Mouse (Mus musculus) spleen, postnatal 4 days (tissue): ENCODE measurements around the gene Dennd2a.

Source experiments
- DNase-seq, 2 experiments: peaks; one replicate each; pipeline ENCODE4 v3.0.0; 2022; ENCODE audit warnings: low spot score in 2 of 2

Gene Dennd2a

GRCm38 (mm10) chr6:39557723-39558261 lies at the start of gene Dennd2a:
Gene Dennd2a (minus strand): TSS chr6:39557867.
- peak in 1 of 2 experiments; percentile 66 for DNase-seq

DNA sequence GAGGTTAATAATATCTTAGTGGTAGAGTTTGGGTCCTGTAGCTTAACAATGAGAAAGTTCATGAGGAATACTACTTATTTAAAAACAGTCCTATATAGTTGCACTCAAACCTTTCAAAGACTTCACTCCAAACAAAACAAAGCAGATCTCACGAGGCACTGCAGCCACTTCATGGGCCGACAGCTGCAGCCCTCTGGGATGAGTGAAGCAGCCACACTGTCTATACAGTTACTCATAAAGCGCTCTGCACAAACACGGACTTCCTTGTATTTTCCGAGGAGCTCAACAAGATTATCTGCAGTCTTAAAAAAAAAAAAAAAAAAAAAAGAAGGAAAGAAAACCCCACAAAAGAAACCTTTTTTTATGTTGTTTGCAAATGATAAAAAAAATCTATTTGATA lies 49.7 kb upstream of the Dennd2a start:
- no peak for DNase-seq

DNA sequence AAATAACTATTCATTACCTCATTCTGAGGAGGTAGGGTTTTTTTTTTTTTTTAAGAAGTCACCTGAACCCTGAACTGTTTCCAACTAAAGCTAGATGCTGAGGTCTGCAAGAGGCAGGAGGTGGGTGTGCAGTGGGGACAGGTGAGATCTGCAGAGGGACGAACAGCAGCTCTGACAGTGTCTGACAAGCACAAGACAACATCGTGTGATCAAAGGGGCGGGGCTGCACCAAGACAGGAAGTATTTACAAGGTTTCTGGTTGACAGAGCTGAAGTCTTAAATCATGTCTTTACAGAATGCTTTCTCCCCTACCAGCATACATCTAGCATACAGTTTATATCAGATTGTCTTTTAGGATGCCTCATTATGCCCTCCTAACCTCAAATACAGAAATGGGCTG lies 49.2 kb upstream of the Dennd2a start:
- no peak for DNase-seq

- no peak for DNase-seq
Measured at GRCm38 (mm10) chr6:39606056-39606455, 48.4 kb upstream of the Dennd2a start.

DNA sequence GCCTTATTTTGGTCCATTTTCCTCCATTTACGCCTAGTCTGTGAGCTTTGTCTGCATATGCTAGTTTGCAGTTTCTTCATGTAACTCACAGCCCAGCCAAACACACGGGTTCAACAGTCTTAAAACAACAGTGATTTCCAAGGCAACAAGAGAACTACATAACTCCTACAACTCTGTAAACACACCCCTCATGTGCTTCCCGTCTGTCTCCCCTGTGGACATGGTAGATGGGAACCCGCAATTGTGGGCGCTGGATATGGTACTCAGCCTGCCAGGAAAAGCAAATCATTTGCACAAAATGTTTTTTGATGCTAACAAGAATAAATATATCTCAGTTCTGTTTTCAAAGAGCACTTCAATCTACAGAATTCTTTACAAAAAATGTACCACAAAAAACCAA lies 46.9 kb upstream of the Dennd2a start:
- DNase-seq: no peak

GRCm38 (mm10) chr6:39601828-39602227 lies 44.2 kb upstream of the Dennd2a start:
- no peak for DNase-seq

DNA sequence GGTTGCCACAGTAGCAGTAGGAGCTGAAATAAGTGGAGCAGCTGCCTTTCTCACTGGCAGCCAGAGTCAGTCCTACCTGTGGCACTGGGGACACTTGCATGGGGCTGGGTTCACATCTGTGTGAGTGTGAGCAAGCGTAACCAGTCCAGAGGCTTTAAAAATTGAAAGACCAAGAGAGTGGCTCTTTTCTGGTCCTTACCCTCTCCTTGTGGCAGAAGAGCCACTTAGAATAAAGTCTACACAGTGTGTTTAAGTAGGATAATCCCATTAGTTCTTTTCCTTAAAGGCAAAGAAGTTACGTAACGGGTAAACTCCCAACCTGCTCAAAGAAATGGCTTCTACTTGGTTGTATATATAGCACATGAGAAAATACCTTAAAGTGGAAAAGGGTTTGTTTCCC lies 43.2 kb upstream of the Dennd2a start:
- no peak for DNase-seq

GRCm38 (mm10) chr6:39592401-39593214 lies 34.9 kb upstream of the Dennd2a start, which contains the start of gene Ndufb2:
Gene Ndufb2 (plus strand): TSS chr6:39592574.
- peak; percentile 89 to 95 for DNase-seq

DNA sequence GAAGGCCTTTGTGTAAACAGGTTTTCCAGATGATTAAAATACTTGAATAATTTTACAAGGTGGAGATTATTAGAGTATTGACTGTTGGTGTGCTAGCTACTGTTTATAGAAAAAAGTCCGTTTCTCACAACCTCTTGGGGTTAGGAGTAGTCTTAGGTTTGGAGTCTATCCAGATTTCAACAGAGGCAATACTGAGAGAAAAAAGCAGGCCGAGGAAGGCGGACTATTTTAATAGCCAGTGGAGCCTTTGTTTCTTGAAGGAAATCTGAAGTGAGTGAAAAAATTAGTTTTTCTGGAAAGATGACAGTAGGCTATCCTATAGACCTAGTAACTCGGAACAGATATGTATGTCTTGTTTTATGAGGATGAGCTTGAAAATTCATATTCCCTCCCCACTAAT lies 33.8 kb upstream of the Dennd2a start:
- DNase-seq: no peak

DNA sequence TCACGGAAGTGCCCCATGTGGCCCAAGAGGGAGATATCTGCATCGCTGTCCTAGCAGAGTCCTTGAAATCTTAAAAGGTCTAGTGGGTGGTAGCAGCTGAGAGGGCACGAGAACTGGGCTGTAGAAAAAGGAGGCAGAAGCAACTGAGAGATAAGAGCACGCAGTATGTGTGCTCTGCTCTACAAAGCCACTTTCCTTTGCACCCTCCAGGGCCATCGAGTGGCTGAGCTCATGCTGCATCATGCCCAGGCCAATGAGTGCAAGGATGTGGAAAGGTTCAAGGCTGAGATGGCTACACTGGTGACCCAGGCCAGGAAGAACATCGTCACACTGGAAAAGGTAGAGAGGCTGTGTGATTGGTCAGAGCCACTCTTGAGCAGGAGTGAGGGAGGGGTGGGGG lies 27.9 kb upstream of the Dennd2a start, which contains the start of gene Gm42420:
TSS of gene Gm42420 (plus strand) at position 237 of the 400 bp plus-strand sequence.
- DNase-seq: no peak

DNA sequence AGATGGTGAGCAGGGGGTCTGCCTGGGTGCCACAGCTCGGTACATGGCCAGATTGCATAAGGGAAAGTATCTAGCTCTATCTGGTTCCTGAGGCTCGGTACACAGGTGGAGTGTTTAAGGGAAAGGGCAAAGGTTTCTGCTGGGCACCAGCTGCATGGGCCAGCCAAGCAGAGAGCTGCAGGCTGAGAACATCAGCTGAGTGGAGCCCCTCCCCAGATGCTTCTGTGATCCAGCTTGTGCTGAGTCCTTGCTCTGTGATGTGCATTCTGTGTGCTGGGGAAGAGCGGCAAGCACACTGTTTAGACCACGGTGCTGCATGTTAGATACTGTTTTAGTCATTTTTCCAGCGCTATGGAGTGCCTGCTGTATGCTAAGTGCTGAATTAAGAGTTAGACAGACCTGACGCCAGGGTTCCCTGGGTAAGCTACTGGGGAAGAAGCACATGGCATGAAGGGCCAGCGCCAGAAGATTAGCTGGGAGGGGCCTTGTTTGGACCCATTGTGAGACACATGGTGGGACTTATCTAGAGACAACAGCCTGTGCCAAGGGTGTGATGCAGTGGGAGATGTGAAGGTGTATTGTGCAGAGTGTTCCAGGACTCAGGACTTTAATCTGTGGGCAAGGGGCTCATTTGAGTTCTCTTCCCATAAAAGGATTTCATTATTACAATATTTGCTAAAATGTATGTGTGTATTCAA lies 23.6 kb upstream of the Dennd2a start:
- DNase-seq: peak in 1 of 2 experiments; percentile 26

- no peak for DNase-seq
Measured at GRCm38 (mm10) chr6:39580558-39580957, 22.9 kb upstream of the Dennd2a start.

GRCm38 (mm10) chr6:39579552-39579951 lies 21.9 kb upstream of the Dennd2a start:
- DNase-seq: no peak

- DNase-seq: no peak
Measured at GRCm38 (mm10) chr6:39574951-39575350, 17.3 kb upstream of the Dennd2a start.

DNA sequence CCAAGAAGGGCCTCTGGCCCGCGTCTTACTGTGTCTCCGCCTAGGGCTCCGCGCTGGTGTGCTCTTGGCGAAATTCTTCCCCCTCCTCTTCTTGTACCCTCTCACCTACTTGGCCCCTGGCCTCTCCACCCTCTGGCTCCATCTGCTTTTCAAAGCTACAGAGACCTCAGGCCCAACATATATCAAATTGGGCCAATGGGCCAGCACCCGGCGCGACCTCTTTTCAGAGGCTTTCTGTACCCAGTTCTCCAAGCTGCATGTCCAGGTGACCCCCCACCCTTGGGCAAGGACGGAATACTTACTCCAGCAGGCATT lies 16.8 kb upstream of the Dennd2a start:
- DNase-seq: no peak

- peak; percentile 75 to 86 for DNase-seq
Measured at GRCm38 (mm10) chr6:39573791-39574554, 16.3 kb upstream of the Dennd2a start, which contains the start of gene Adck2. Gene Adck2 (plus strand): TSS chr6:39573873.

DNA sequence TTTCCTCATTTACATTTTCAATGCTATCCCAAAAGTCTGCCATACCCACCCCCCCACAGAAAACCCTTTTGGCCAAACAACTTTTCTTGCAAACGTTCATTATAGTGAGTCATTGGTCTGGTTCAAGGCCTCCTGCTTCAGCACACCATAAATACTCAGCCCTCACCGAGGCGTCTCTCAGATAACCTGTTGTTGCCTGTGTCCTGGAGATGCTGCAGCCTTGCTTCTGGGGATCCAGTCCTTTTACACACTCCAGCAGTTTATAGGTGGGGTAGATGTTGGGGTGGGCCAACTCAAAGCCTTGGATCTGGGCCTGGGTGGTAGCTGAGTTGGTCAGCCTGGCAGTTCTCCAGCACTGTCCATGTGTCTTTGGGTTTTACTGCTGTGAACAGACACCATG lies 12.8 kb upstream of the Dennd2a start:
- no peak for DNase-seq

DNA sequence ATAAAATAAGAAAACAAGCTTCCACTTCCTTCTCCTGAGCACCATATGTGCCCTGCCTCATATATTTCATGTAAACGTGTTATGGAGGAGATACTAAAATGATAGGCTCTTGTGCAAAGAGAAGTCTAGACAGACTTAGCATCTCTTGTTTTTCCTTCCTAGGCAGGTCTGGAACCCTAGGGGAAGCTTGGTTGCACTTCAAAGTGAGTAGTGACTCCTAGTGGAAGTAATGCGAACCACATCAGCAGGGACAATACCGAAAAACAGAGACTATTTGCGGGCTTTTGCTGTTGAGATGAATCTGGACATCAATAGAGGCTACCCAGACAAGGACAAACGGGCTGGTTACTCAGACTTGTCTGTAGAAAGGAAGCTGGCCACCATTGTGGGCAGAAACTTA lies 9.9 kb upstream of the Dennd2a start:
- no peak for DNase-seq

DNA sequence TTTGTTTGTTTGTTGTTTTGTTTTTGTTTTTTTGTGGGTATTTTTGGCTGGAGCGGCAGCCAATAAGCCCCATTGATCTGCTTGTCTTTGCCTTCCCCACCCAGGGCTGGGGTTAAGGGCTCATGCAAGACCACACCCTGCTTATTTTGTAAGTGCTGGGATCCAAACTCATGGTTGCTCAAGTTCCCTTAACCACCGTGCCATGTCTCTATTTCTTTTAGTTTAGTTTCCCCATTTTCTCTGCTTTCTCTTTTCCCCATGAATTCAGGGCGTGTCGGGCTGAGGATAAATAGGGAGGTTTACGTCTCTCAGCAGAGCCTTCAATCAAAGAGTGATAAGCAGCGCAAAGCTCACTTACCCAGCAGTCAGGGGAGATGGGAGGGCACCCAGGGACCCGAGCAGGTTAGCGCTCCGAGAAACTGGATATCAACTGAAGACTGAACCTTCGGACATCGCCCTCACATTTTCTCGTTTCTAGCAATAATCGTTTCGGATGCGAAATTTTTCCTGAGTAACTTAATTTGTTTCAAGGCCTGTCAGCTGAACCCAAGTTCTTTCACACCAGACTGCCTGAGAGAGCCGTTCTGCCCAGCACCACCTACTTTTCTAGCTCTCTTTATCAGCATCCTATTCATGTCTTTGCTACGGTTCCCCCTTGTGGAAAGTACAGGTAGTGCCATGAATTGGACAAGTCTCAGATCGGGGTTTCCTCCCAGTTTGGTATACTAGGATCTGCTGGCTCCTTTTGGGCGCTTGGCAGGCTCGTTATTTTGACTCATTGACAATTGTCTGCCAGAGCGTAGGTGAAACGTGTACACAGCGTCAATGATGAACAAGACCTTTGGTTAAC lies 4.7 kb upstream of the Dennd2a start:
- DNase-seq: peak; percentile 70 to 79

GRCm38 (mm10) chr6:39559276-39559939 lies 1.7 kb upstream of the Dennd2a start:
- DNase-seq: no peak
